Mouse (Mus musculus) lung, embryonic 14.5 days (tissue): ENCODE data around the gene Bend3. TPM values are rescaled to one million over a fixed set of nuclear protein-coding genes. Genes with fewer than 3 reads are reported as not detected.

ENCODE experiments used
- ATAC-seq: fragments of 200-750 bp; cut with Nextera tagmentation; 2 replicates; pipeline ENCODE4 v1.8.0; 2017; ENCODE audit warnings: mild to moderate bottlenecking, moderate TSS enrichment, moderate library complexity; ENCODE audit not compliant: insufficient read depth
- DNase-seq: peaks from one replicate; pipeline ENCODE4 v3.0.0-alpha.2; 2015
- H3K27ac ChIP-seq: fragments of 300-500 bp; sonication (generic); 2 replicates; pipeline ENCODE4 v1.5.1; 2014; ENCODE audit warnings: low read depth, mild to moderate bottlenecking, moderate library complexity
- H3K27me3 ChIP-seq: fragments of 300-500 bp; sonication (generic); 2 replicates; pipeline ENCODE4 v1.6.1; 2014; ENCODE audit warnings: low read length, control low read depth; ENCODE audit not compliant: insufficient read depth
- H3K36me3 ChIP-seq: fragments of 300-500 bp; sonication (generic); 2 replicates; pipeline ENCODE4 v1.6.1; 2014; ENCODE audit warnings: control low read depth; ENCODE audit not compliant: insufficient read depth
- H3K4me1 ChIP-seq: fragments of 300-500 bp; sonication (generic); 2 replicates; pipeline ENCODE4 v1.6.1; 2014; ENCODE audit warnings: antibody characterized with exemption, control low read depth; ENCODE audit not compliant: insufficient read depth
- H3K4me2 ChIP-seq: fragments of 300-500 bp; sonication (generic); 2 replicates; pipeline ENCODE4 v1.6.1; 2014; ENCODE audit warnings: mild to moderate bottlenecking
- H3K4me3 ChIP-seq: fragments of 300-500 bp; sonication (generic); 2 replicates; pipeline ENCODE4 v1.5.1; 2014; ENCODE audit warnings: low read depth, low read length
- H3K9ac ChIP-seq: fragments of 300-500 bp; sonication (generic); 2 replicates; pipeline ENCODE4 v1.6.1; 2014
- H3K9me3 ChIP-seq: fragments of 300-500 bp; sonication (generic); 2 replicates; pipeline ENCODE4 v1.6.1; 2016; ENCODE audit warnings: low read depth, low read length, control low read depth
- CTCF ChIP-seq: IDR thresholded peaks from 2 replicates; pipeline ENCODE4 v1.5.1; 2016; ENCODE audit warnings: antibody characterized with exemption, low read depth
- WGBS: fragments of 180-500 bp; shearing (Covaris S2); extraction: QIAGEN DNeasy Blood & Tissue Kit; methylation state at CpG from one replicate; pipeline ENCODE4 v1.1.7; 2014; 5-methylcytosine and 5-hydroxymethylcytosine counted together
- polyA plus RNA-seq: library from polyadenylated mRNA; unstranded; fragments of >200 nt; fragmentation: Nextera tagmentation; extraction: Ambion mirVana; gene quantifications from 2 replicates; pipeline ENCODE4 v1.2.1, GENCODE M21; 2014

The Bend3 gene
- polyA plus RNA-seq, 1 experiment from 2014 or later = 8.4 TPM

DNA sequence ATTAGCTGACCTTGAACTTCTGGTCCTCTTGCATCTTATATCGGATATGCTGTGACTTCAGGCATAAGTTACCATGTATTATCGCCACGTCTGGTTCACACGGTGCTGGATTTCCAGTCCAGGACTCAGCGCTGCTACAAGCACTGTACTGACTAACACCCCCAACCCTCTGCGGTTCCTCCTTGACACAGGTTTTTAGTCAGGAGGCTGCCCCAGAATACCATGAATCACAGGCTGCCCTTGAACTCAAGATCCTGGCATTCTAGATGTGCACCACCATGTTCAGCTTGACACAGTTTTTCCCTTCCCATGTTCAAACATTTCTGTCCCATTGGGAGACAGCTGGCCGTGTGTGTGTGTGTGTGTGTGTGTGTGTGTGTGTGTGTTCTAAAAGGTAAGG, 10.5 kb downstream of the Bend3 start:
- no peaks in the 10 kb centered on the region for H3K9me3 ChIP-seq
- H3K4me2 ChIP-seq = no peak overlapping the region
- H3K36me3 ChIP-seq = 0 out of 2 replicates have a peak, but pooled peaks cover 1% of the 10 kb centered on the region
- H3K27me3 ChIP-seq = no peaks in the 10 kb centered on the region
- TF ChIP-seq CTCF = no peak
- H3K4me1 ChIP-seq = no peaks in the 10 kb centered on the region
- H3K4me3 ChIP-seq = no peak overlapping the region
- DNase-seq (no peak), ATAC-seq (no peak)
- WGBS = 74% methylated on average over 7 of the region's 7 CpGs
- H3K9ac ChIP-seq = no peak overlapping the region
- H3K27ac ChIP-seq = no peak overlapping the region

DNA sequence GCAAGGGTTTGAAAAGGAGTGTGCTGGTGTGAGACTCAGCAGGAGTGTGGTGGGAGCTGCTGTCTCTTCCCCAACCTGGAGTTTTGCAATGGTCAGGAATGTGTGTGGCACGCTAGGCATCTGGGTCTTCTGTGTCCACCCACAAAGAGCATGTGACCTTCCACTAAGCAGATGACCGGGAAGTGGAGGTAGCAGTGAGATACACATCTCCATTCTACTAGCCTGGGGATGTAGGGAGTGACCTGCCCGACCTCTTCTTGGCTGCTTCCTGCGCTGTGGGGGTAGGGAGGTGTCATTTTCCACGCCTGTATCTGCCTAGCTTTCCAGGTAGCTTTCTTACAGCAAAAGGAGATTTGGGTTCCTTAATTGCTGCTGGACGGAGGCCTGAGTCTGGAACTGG, 10.9 kb downstream of the Bend3 start:
- no peaks in the 10 kb centered on the region for H3K27me3 ChIP-seq
- 28% methylated on average over 6 of the region's 6 CpGs for WGBS
- DNase-seq = peak; percentile 11
- H3K4me1 ChIP-seq = no peaks in the 10 kb centered on the region
- TF ChIP-seq CTCF = no peak
- H3K4me2 ChIP-seq = no peak overlapping the region
- ATAC-seq = peak; percentile 47; the same call in 1 of the 2 replicates
- peaks cover 6% of the 10 kb centered on the region; the same call in 1 of the 2 replicates for H3K36me3 ChIP-seq
- H3K4me3 ChIP-seq = no peak overlapping the region
- H3K9me3 ChIP-seq = no peaks in the 10 kb centered on the region
- H3K9ac ChIP-seq = no peak overlapping the region
- H3K27ac ChIP-seq = no peak overlapping the region

DNA sequence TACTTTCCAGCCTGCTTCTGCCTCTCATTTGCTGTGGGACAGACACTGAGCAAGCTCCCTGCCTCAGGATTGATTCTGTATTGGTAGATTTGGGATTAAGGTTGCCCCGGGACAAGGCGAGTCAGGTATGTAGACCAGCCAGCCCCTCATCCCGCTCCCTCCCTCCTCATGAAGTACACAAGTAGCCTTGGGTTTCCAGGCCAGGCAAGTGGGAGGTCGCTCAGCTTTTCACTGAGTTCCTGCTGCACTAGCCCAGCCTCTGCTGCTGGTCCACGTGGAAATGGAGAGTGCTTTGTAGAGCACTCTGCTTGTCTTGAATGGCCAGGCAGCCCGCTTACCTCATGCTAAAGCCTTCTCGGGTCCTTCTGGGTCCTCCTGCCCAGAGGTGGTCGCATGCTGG, 11.4 kb downstream of the Bend3 start:
- no peak overlapping the region for H3K9ac ChIP-seq
- TF ChIP-seq CTCF = no peak
- DNase-seq (no peak), ATAC-seq (no peak; the same call in 1 of the 2 replicates)
- no peak overlapping the region for H3K4me3 ChIP-seq
- no peak overlapping the region for H3K27ac ChIP-seq
- H3K4me1 ChIP-seq = no peaks in the 10 kb centered on the region
- H3K36me3 ChIP-seq = peaks cover 10% of the 10 kb centered on the region
- H3K9me3 ChIP-seq = no peaks in the 10 kb centered on the region
- WGBS = 58% methylated on average over 8 of the region's 8 CpGs
- H3K27me3 ChIP-seq = no peaks in the 10 kb centered on the region
- no peak overlapping the region for H3K4me2 ChIP-seq

DNA sequence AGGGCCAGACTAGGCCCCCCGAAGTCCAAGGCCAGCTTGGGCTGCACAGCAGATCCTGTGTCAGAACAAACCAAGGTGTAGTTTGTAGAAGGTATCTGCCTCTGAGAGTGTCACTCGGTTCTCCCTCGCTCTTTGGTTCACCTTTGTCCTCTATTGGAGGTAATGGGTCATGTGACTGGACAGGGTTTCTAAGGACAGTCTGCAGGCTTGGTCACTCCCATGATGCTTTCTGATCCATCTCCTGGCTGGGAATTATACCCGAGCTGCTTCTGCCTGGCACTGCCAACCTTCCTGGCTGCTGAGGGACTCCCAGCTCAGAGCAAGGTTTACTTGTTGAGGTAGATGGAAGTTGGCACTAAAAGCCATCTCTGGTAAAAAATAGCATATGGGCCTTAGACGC, 12.2 kb downstream of the Bend3 start:
- no peaks in the 10 kb centered on the region for H3K4me1 ChIP-seq
- WGBS = 75% methylated on average over 5 of the region's 5 CpGs
- H3K27me3 ChIP-seq = no peaks in the 10 kb centered on the region
- TF ChIP-seq CTCF = no peak
- no peak overlapping the region for H3K27ac ChIP-seq
- H3K9ac ChIP-seq = no peak overlapping the region
- ATAC-seq (no peak), DNase-seq (no peak)
- H3K4me3 ChIP-seq = no peak overlapping the region
- peaks cover 18% of the 10 kb centered on the region for H3K36me3 ChIP-seq
- no peaks in the 10 kb centered on the region for H3K9me3 ChIP-seq
- no peak overlapping the region for H3K4me2 ChIP-seq

DNA sequence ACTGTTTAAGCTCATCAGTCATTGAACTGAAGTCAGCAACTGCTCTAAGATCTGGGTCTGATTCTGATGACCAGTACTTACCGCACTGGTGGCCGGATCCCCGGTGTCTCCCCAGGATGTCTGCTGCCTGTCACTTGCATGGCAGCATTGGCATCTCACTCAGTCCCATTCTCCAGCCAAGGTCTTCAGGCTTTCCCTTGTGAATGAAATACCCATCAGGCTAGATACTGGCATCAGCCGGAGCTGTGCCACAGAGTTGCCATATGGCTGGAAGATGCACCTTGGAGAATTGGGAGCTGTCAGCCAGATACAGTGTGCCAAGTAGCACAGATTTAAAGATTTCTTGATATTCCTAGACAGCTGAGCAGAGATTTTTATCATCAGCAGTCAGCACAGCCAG, 24.0 kb downstream of the Bend3 start:
- 97% methylated on average over 4 of the region's 4 CpGs for WGBS
- no peak overlapping the region for H3K4me2 ChIP-seq
- no peaks in the 10 kb centered on the region for H3K9me3 ChIP-seq
- DNase-seq (no peak), ATAC-seq (no peak)
- peaks cover 48% of the 10 kb centered on the region for H3K36me3 ChIP-seq
- H3K27ac ChIP-seq = no peak overlapping the region
- no peaks in the 10 kb centered on the region for H3K4me1 ChIP-seq
- no peak overlapping the region for H3K4me3 ChIP-seq
- H3K9ac ChIP-seq = no peak overlapping the region
- TF ChIP-seq CTCF = no peak
- no peaks in the 10 kb centered on the region for H3K27me3 ChIP-seq

DNA sequence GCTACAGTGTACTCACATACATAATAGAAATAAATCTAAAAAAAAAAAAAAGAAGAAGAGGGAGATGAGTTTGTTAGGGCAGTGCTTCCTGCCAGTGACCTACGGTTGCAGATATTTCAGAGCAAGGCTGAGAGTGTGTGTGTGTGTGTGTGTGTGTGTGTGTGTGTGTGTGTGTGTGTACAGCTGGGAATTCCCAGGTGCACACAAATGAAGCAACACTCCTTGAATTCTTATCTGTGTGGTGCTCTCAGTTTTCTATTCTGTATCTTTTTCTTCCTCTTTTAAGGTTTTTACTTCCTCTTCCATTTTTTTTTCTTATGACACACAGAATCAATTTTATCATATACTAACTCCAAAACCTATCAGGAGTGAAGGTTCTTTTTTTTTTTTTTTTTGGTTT, 25.7 kb downstream of the Bend3 start:
- no peak overlapping the region for H3K4me3 ChIP-seq
- no peaks in the 10 kb centered on the region for H3K27me3 ChIP-seq
- no peak overlapping the region for H3K9ac ChIP-seq
- no peak overlapping the region for H3K27ac ChIP-seq
- peaks cover 32% of the 10 kb centered on the region for H3K36me3 ChIP-seq
- H3K4me1 ChIP-seq = no peaks in the 10 kb centered on the region
- ATAC-seq (no peak), DNase-seq (no peak)
- no peaks in the 10 kb centered on the region for H3K9me3 ChIP-seq
- H3K4me2 ChIP-seq = no peak overlapping the region
- 67% methylated on average over 1 of the region's 1 CpGs for WGBS
- TF ChIP-seq CTCF = no peak

DNA sequence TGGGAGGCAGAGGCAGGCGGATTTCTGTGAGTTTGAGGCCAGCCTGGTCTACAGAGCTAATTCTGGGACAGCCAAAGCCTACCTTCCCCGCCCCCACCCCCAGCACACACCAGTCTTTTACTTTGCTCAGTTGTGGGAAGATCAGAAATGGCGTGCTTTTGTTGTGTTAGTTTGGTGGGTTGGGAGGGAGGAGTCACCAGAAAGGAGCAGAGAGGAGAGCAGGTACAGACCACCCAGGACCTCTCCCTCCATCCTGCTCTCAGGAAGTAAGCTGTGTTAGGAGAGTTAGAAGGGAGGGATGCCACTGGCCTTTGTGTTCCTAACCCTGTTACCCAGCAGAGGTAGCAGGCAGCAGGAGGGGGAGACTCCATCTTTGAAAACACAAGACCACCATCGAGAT, 28.4 kb downstream of the Bend3 start:
- no peak for TF ChIP-seq CTCF
- H3K4me3 ChIP-seq = no peak overlapping the region

DNA sequence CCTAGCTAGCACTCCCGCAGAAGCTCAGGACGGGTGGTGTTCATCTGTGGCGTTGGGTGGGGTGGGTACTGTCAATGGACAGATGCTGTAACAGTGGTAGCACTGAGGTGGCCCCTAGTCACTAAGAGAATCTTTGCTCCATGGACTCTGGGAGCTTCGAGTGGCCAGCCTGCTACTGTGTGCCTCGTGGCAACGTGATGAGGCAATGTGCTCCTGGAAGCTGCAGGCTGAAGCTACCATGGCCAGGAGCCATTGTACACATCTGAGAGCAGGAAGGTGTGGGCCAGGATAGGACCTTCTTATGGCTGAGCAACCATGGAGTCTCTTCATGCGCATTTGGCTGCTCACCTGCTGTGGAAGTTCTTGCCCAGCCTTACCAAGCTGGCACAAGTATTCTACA, 30.6 kb downstream of the Bend3 start:
- ATAC-seq = no peak
- no peak for DNase-seq
- Histone ChIP-seq H3K4me3 (no peak overlapping the region), H3K9me3 (no peaks in the 10 kb centered on the region), H3K4me1 (no peaks in the 10 kb centered on the region), H3K4me2 (no peak overlapping the region), H3K9ac (no peak overlapping the region), H3K27me3 (no peaks in the 10 kb centered on the region), H3K27ac (no peak overlapping the region), H3K36me3 (peaks cover 61% of the 10 kb centered on the region)
- TF ChIP-seq CTCF = no peak
- WGBS = 91% methylated on average over 7 of the region's 7 CpGs

More for the DNA sequence above, 28.4 kb downstream of the Bend3 start:
- Histone ChIP-seq H3K9ac (no peak overlapping the region), H3K36me3 (peaks cover 42% of the 10 kb centered on the region), H3K4me2 (no peak overlapping the region), H3K27ac (no peak overlapping the region), H3K9me3 (no peaks in the 10 kb centered on the region), H3K27me3 (no peaks in the 10 kb centered on the region), H3K4me1 (no peaks in the 10 kb centered on the region)
- WGBS = 62% methylated on average over 4 of the region's 4 CpGs
- DNase-seq (no peak), ATAC-seq (no peak)
